Mouse (Mus musculus): ENCODE results near the gene Nr1i2. TPM values are rescaled to one million over a fixed set of nuclear protein-coding genes. Genes with fewer than 3 reads are reported as not detected.
"Not testable (repeated sequence)": the region's sequence is repeated elsewhere in the genome, so short reads cannot be mapped to it uniquely, and the experiment has no call there.

Nr1i2 gene
- polyA plus RNA-seq (2015; fragmentation: Nextera tagmentation; extraction: Ambion mirVana) = 0.05 and 0.10 TPM in 2 replicates

DNA sequence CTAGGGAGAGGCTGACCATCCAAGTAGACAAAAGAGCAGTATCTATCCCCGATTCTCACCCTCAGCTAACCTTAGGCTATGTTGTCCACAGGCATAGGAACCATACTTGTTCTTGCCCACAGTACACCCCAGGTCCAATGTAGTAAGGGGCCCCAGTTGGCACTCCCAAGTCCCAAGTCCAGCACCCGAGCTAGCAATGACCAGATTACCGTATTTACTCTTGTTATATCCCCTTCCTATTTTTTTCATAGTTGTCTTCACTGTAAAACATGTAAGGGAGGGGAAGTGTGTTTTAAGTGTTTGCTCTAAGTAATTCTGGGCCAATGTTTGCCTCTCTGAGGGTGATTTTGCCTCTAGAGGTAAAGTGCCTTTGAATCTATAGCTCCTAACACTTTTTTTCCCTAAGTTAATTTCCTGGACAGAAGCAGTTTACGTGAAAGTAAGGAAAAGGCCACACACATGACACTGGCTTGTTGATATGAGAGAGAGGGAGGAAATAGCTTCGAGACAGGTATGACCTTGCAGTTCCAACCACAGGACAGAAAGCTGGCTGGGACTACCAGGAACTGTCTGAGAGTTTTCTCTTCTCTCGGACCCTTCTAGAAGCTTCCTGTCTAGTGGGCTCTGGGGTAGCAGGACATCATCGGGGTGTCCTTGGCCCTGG lies at the start of gene Nr1i2:
Nr1i2 (minus strand) TSS at position 140 of the 664 bp plus-strand sequence.
- 37% methylated on average over 7 of the region's 7 CpGs for WGBS

DNA sequence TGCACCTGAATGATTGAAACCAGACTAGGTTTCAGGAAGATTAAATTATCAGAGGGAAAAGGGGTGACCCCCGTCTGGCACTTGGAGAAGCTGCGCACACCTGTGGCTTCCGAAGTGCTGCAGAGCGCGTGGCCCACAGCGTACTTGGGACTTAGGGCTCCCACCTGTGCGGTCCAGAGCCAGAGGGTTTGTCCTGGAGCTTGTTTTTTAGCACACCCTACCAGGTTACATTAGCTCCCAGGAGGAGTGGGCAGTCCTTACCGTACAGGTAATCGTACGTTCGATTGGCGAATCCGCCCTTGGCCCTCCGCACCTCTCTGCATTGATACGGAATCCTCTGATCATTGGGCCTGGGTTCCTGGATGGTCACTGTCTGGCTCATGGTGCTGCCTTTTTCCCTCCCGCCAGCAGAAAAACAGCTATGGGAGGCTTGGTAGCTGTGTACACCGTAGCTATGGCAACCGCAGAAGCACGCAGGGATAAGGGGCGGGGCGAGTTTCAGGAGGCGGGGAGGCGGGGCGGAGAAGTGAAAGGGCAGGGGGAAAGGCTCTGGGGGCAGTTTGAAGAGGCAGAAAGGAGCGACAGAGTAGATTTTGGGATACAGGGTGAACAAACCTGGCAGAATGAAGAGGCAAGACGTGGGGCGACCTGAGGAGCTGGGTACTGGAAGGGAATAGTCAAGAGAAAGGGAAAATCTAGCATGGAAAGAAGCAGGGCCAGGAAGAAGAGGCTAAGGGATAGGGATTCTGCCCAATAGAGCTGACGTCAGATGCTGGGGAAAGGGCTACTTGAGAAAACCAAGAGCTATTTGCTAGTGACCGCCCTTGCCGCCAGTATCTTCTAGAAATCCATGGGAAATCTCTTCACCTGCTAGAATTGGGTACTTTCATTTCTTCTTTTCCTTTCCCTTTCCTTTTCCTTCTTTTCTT lies 47.0 kb upstream of the Nr1i2 start, which contains the start of gene Maats1:
Maats1 (minus strand) TSS at position 748 of the 929 bp plus-strand sequence.
- DNase-seq (ENCODE audit: low spot score) = peak; percentile 95
- H3K9ac ChIP-seq (replicated peaks; ENCODE audit: low read depth) = no peak within 1 kb of the TSS
- peak within 1 kb of the TSS; percentile 23; the same call in 1 of the 2 replicates for H3K4me3 ChIP-seq (ENCODE audit: low read depth, low read length)
- TF ChIP-seq CTCF (IDR thresholded peaks at IDR 0.05) (no peak), EP300 (IDR thresholded peaks at IDR 0.05) (no peak)
- peak within 1 kb of the TSS; percentile 53 for H3K4me2 ChIP-seq (replicated peaks; ENCODE audit: low read depth, low read length)
- no peak within 1 kb of the TSS for H3K27ac ChIP-seq (ENCODE audit: low read length)
- no peaks in the 10 kb centered on the region for H3K27me3 ChIP-seq (replicated peaks; ENCODE audit: insufficient read depth, low read length)
- ATAC-seq = peak; percentile 93
- H3K9me3 ChIP-seq (ENCODE audit: low read length) = no peaks in the 10 kb centered on the region
- H3K4me1 ChIP-seq (ENCODE audit: insufficient read depth, low read depth, low read length) = 0 out of 2 replicates have a peak, but pooled peaks cover 4% of the 10 kb centered on the region
- 10% methylated on average over 30 of the region's 30 CpGs for WGBS
- no peaks in the 10 kb centered on the region for H3K36me3 ChIP-seq (ENCODE audit: insufficient read depth, low read length)

More for the DNA sequence above, at the start of gene Nr1i2:
- Histone ChIP-seq H3K4me1 (ENCODE audit: insufficient read depth, low read depth, low read length) (no peaks in the 10 kb centered on the region), H3K36me3 (ENCODE audit: insufficient read depth, low read length) (no peaks in the 10 kb centered on the region), H3K27me3 (replicated peaks; ENCODE audit: insufficient read depth, low read length) (no peaks in the 10 kb centered on the region), H3K9me3 (ENCODE audit: low read length) (no peaks in the 10 kb centered on the region), H3K4me2 (replicated peaks; ENCODE audit: low read depth, low read length) (no peak within 1 kb of the TSS), H3K9ac (replicated peaks; ENCODE audit: low read depth) (no peak within 1 kb of the TSS), H3K4me3 (ENCODE audit: low read depth, low read length) (no peak within 1 kb of the TSS), H3K27ac (ENCODE audit: low read length) (no peak within 1 kb of the TSS)
- TF ChIP-seq EP300 (IDR thresholded peaks at IDR 0.05) = no peak
- TF ChIP-seq CTCF (IDR thresholded peaks at IDR 0.05) = no peak
- peak; percentile 65 for DNase-seq (ENCODE audit: low spot score)
- peak; percentile 37 for ATAC-seq

DNA sequence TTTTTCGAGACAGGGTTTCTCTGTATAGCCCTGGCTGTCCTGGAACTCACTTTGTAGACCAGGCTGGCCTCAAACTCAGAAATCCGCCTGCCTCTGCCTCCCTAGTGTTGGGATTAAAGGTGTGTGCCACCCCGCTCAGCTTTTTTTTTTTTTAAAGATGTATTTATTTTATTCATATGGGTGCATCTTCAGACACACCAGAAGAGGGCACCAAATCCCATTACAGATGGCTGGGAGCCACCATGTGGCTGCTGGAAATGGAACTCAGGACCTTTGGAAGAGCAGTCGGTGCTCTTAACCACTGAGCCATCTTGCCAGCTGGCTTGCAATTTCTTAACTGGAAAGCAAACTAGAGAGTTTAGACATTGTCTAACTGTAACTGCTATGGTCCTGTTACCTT lies 43.5 kb upstream of the Nr1i2 start:
- not testable (repeated sequence) for H3K4me1 ChIP-seq (ENCODE audit: insufficient read depth, low read depth, low read length)
- 84% methylated on average over 4 of the region's 4 CpGs for WGBS

DNA sequence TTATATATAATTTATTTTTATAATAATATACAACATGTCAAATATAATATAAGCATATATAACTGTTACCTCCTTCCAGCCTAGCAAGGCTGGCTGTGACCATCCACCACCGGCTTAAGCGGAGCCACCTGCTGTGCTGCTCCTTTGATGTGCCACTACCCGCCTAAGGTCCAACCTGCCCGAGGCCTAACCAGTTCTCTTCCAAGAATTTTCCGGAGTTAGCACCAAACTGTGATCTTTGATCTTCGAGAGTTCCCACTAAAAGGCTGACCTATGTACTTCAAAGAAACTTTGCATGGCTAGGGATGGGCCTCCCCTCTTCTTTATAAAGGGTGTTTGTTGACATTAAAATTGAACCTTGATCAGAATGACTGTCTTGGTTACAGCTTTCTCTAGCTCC lies 39.8 kb upstream of the Nr1i2 start:
- no peaks in the 10 kb centered on the region for H3K9me3 ChIP-seq (ENCODE audit: low read length)
- H3K36me3 ChIP-seq (ENCODE audit: insufficient read depth, low read length) = no peaks in the 10 kb centered on the region
- 45% methylated on average over 6 of the region's 6 CpGs for WGBS
- H3K27ac ChIP-seq (ENCODE audit: low read length) = no peak overlapping the region
- TF ChIP-seq EP300 (IDR thresholded peaks at IDR 0.05) = no peak
- no peak for TF ChIP-seq CTCF (IDR thresholded peaks at IDR 0.05)
- H3K4me3 ChIP-seq (ENCODE audit: low read depth, low read length) = no peak overlapping the region
- no peak for DNase-seq (ENCODE audit: low spot score)
- no peak overlapping the region for H3K9ac ChIP-seq (replicated peaks; ENCODE audit: low read depth)
- no peaks in the 10 kb centered on the region for H3K4me1 ChIP-seq (ENCODE audit: insufficient read depth, low read depth, low read length)
- ATAC-seq = no peak
- H3K27me3 ChIP-seq (replicated peaks; ENCODE audit: insufficient read depth, low read length) = no peaks in the 10 kb centered on the region
- H3K4me2 ChIP-seq (replicated peaks; ENCODE audit: low read depth, low read length) = no peak overlapping the region

More for the DNA sequence above, 43.5 kb upstream of the Nr1i2 start:
- H3K27ac ChIP-seq (ENCODE audit: low read length); H3K9ac ChIP-seq (replicated peaks; ENCODE audit: low read depth); H3K4me2 ChIP-seq (replicated peaks; ENCODE audit: low read depth, low read length); H3K4me3 ChIP-seq (ENCODE audit: low read depth, low read length); DNase-seq (ENCODE audit: low spot score); H3K36me3 ChIP-seq (ENCODE audit: insufficient read depth, low read length); ATAC-seq; H3K27me3 ChIP-seq (replicated peaks; ENCODE audit: insufficient read depth, low read length); H3K9me3 ChIP-seq (ENCODE audit: low read length): not testable (repeated sequence)

DNA sequence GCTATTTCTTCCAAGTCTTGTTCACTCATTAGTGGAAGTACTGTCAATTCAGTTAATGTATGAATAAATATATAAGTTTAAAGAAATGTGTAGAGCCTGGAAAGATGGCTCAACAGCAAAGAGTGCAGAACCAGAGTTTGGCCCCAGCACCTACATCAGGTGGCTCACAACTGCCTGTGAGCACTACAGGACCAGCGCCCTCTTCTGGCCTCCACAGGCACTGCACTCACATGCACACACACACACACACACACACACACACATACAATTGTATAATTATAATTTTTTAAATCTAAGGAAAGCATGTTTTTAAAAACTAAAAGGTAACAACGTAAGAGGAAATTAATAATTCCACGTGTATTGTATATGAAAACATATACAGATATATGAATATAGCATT lies 34.7 kb upstream of the Nr1i2 start:
- ATAC-seq (no peak), DNase-seq (ENCODE audit: low spot score) (no peak)
- H3K27ac ChIP-seq (ENCODE audit: low read length) = no peak overlapping the region
- no peaks in the 10 kb centered on the region for H3K4me1 ChIP-seq (ENCODE audit: insufficient read depth, low read depth, low read length)
- no peaks in the 10 kb centered on the region for H3K36me3 ChIP-seq (ENCODE audit: insufficient read depth, low read length)
- H3K9me3 ChIP-seq (ENCODE audit: low read length) = no peaks in the 10 kb centered on the region
- H3K9ac ChIP-seq (replicated peaks; ENCODE audit: low read depth) = no peak overlapping the region
- H3K27me3 ChIP-seq (replicated peaks; ENCODE audit: insufficient read depth, low read length) = no peaks in the 10 kb centered on the region
- no peak overlapping the region for H3K4me3 ChIP-seq (ENCODE audit: low read depth, low read length)
- WGBS = 82% methylated on average over 3 of the region's 3 CpGs
- H3K4me2 ChIP-seq (replicated peaks; ENCODE audit: low read depth, low read length) = no peak overlapping the region
- TF ChIP-seq CTCF (IDR thresholded peaks at IDR 0.05) = peak; percentile 20; the same call in 1 of the 2 replicates
- no peak for TF ChIP-seq EP300 (IDR thresholded peaks at IDR 0.05)

DNA sequence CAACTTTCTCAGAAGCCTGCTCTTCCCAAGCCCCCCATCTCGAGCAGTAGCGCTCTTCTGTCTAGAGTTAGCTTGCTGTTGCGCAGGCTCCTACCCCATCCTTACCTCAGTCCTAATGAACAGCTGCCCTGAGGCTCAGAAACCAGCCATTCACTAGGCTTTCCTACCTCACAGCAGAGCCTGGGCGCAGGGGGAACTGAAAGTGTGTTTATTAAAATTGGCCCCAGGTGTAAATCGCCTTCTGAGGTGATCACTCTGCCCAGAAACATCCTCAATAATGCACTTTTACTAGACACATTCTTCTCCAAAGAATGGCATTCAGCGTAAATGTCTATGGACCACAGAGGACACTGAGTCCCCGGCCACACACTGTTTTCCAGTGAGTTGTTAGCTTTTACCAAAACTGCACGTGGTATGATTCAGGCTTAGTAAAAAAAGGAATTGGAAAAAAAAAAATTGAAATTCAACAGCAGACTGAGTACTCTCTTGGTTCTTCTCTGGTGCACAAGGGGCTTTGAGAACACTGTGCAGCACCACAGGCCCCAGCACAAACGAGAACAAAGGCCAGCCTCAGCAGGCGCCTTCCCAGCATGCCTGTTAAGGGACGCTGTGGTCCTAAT lies 32.3 kb upstream of the Nr1i2 start:
- no peak for ATAC-seq
- Histone ChIP-seq H3K27me3 (replicated peaks; ENCODE audit: insufficient read depth, low read length) (no peaks in the 10 kb centered on the region), H3K27ac (ENCODE audit: low read length) (no peak overlapping the region), H3K4me1 (ENCODE audit: insufficient read depth, low read depth, low read length) (no peaks in the 10 kb centered on the region), H3K4me3 (ENCODE audit: low read depth, low read length) (no peak overlapping the region), H3K36me3 (ENCODE audit: insufficient read depth, low read length) (no peaks in the 10 kb centered on the region), H3K4me2 (replicated peaks; ENCODE audit: low read depth, low read length) (no peak overlapping the region), H3K9me3 (ENCODE audit: low read length) (no peaks in the 10 kb centered on the region), H3K9ac (replicated peaks; ENCODE audit: low read depth) (no peak overlapping the region)
- 87% methylated on average over 11 of the region's 11 CpGs for WGBS
- TF ChIP-seq EP300 (IDR thresholded peaks at IDR 0.05) = no peak
- no peak for TF ChIP-seq CTCF (IDR thresholded peaks at IDR 0.05)
- no peak for DNase-seq (ENCODE audit: low spot score)

All from lung, postnatal 0 days (tissue).